Mouse (Mus musculus) neural tube, embryonic 15.5 days (tissue): ENCODE measurements around the gene Gm10295. TPM values are rescaled to one million over a fixed set of nuclear protein-coding genes. Genes with fewer than 3 reads are reported as not detected.

Experiments
- ATAC-seq: fragments of 200-750 bp; cut with Nextera tagmentation; 2 replicates; pipeline ENCODE4 v1.8.0; 2017; ENCODE audit warnings: mild to moderate bottlenecking, moderate TSS enrichment, moderate library complexity; ENCODE audit not compliant: low FRiP score
- H3K27ac ChIP-seq: fragments of 300-500 bp; sonication (generic); replicated peaks from 2 replicates; pipeline ENCODE4 v1.5.1; 2015; ENCODE audit warnings: mild to moderate bottlenecking, inconsistent platforms
- H3K27me3 ChIP-seq: fragments of 300-500 bp; sonication (generic); replicated peaks from 2 replicates; pipeline ENCODE4 v1.6.1; 2015; ENCODE audit warnings: inconsistent platforms
- H3K36me3 ChIP-seq: fragments of 300-500 bp; sonication (generic); 2 replicates; pipeline ENCODE4 v1.6.1; 2015; ENCODE audit warnings: inconsistent platforms
- H3K4me1 ChIP-seq: fragments of 300-500 bp; sonication (generic); 2 replicates; pipeline ENCODE4 v1.6.1; 2015; ENCODE audit warnings: inconsistent platforms
- H3K4me2 ChIP-seq: fragments of 300-500 bp; sonication (generic); 2 replicates; pipeline ENCODE4 v1.6.1; 2015; ENCODE audit warnings: inconsistent platforms, mild to moderate bottlenecking, moderate library complexity
- H3K4me3 ChIP-seq: fragments of 300-500 bp; sonication (generic); replicated peaks from 2 replicates; pipeline ENCODE4 v1.5.1; 2015; ENCODE audit warnings: mild to moderate bottlenecking, inconsistent platforms
- H3K9ac ChIP-seq: fragments of 300-500 bp; sonication (generic); replicated peaks from 2 replicates; pipeline ENCODE4 v1.6.1; 2015; ENCODE audit warnings: mild to moderate bottlenecking, inconsistent platforms
- H3K9me3 ChIP-seq: fragments of 300-500 bp; sonication (generic); replicated peaks from 2 replicates; pipeline ENCODE4 v1.6.1; 2016; ENCODE audit warnings: inconsistent platforms
- WGBS: fragments of 180-500 bp; shearing (Covaris S2); methylation state at CpG from one replicate; pipeline ENCODE4 v1.1.7; 2015; ENCODE audit warnings: mixed read lengths; 5-methylcytosine and 5-hydroxymethylcytosine counted together
- polyA plus RNA-seq: library from polyadenylated mRNA; unstranded; fragments of >200 nt; fragmentation: Nextera tagmentation; extraction: Ambion mirVana; gene quantifications from 2 replicates; pipeline ENCODE4 v1.2.1, GENCODE M21; 2015

The Gm10295 gene
- not detected in 2 replicates for polyA plus RNA-seq

GRCm38 (mm10) chr7:71351364-71351763, at the start of gene Gm10295:
Gm10295 (minus strand) TSS chr7:71351485.
- WGBS, result 9% methylated on average over 11 of the region's 11 CpGs
- no peaks in the 10 kb centered on the region for H3K27me3 ChIP-seq
- no peaks in the 10 kb centered on the region for H3K9me3 ChIP-seq
- H3K4me3 ChIP-seq, result no peak within 1 kb of the TSS
- ATAC-seq, result no peak
- 0 out of 2 replicates have a peak within 1 kb of the TSS, but pooled peaks have one; percentile 5 for H3K9ac ChIP-seq
- H3K27ac ChIP-seq, result no peak within 1 kb of the TSS
- peak within 1 kb of the TSS; percentile 44 for H3K4me2 ChIP-seq
- H3K4me1 ChIP-seq, result peaks cover 13% of the 10 kb centered on the region
- H3K36me3 ChIP-seq, result no peaks in the 10 kb centered on the region

DNA sequence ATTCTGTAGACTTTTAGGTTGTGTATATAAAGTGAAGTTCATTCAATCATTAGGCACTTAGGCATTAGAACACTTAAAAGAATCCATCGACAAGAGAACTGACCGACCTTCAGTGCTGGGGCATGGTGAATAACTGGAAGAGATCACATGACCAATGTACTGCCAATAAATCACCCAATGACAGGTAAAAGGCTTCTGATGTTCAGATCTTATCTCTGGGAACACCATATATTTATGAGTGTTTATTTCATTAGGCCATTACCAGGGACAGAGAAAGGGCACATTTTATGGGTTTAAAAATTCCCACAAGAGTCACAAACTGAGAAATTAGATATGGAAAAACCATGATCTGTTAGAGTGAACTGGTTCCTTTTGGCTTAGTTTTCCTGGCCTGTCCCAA, 49.7 kb upstream of the Gm10295 start:
- Histone ChIP-seq H3K36me3 (no peaks in the 10 kb centered on the region), H3K9me3 (no peaks in the 10 kb centered on the region), H3K27ac (no peak overlapping the region), H3K9ac (no peak overlapping the region), H3K4me2 (no peak overlapping the region), H3K4me3 (no peak overlapping the region), H3K27me3 (no peaks in the 10 kb centered on the region), H3K4me1 (no peaks in the 10 kb centered on the region)
- WGBS, result 77% methylated on average over 2 of the region's 2 CpGs
- no peak for ATAC-seq

DNA sequence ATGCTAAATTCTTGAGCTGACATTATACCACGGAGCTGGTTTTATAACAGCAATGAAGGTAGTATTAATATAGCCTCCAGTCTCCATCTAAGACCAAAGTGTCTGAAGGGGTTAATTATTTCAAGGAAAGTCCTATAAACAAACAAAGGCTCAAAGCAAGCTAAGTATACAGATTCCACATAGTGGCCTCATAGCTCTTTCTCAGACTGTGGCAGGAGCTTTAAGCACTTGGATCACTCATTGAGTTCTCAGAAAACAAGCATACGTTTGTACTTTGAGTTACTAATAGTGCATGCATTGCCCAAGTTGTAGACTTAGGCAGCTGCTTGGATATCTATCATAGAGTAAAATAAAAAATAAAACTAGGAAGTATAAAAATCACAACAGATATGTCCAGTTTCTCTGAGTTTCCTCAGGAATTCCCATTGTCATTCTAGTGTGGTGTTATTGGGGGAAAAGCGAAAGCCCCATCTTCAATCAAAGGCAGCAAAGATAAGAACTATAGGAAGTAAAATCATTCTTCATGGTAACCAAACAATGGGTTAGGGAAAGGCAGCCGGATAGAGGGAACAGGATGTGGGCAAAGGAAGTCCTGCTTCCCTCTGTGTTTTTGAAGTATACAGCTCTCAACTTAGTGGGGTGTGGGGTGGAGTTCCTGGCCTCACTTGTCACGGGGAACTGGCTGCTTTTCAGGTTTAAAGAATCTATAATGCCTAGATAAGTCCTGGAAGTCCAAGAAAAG, 48.8 kb upstream of the Gm10295 start:
- Histone ChIP-seq H3K36me3 (no peaks in the 10 kb centered on the region), H3K27me3 (no peaks in the 10 kb centered on the region), H3K9me3 (no peaks in the 10 kb centered on the region), H3K27ac (no peak overlapping the region), H3K4me3 (no peak overlapping the region), H3K9ac (no peak overlapping the region), H3K4me2 (no peak overlapping the region), H3K4me1 (no peaks in the 10 kb centered on the region)
- WGBS, result 79% methylated on average over 5 of the region's 5 CpGs
- no peak for ATAC-seq

DNA sequence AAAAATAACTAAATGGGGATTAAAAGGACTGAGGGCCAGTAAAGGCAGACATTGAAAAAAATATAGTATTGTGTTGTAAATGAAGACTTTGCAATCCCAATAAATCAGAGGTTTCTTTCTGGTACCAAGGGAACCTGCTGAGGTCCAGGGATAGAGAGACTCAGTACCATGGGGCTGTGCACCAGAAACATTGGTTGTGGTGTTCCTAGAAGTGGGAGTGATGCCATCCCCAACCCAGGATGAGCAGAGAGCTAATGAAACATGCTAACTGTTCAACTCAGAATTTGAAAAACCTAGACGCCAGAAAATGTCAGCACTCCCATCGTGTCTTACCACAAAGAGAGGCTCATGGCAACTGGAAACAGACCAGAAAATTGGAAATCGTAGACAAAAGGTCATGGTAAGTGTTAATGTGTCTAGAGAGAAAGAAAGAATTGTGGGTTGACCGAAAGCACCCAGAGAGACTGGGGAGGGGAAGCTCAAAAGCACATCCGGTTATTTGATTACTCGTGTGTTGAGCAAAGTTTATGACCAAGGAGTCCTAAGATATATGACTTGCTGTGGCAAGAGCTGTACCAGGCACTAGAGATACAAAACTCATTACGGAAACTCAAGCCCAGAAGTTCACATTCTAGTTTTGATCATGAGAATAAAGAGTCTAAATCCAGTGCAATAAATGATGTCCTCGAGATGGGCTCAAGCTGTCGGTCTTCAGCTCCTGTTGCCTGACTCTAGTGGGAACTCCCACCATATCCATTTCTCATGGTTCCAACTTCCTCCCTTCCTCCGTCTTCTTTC, 47.9 kb upstream of the Gm10295 start:
- no peaks in the 10 kb centered on the region for H3K27me3 ChIP-seq
- no peak overlapping the region for H3K27ac ChIP-seq
- no peaks in the 10 kb centered on the region for H3K4me1 ChIP-seq
- 43% methylated on average over 10 of the region's 10 CpGs for WGBS
- no peak overlapping the region for H3K4me3 ChIP-seq
- no peaks in the 10 kb centered on the region for H3K9me3 ChIP-seq
- no peak overlapping the region for H3K9ac ChIP-seq
- H3K4me2 ChIP-seq, result no peak overlapping the region
- no peaks in the 10 kb centered on the region for H3K36me3 ChIP-seq
- ATAC-seq, result no peak

GRCm38 (mm10) chr7:71398389-71398788, 47.1 kb upstream of the Gm10295 start:
- H3K27ac ChIP-seq, result no peak overlapping the region
- H3K4me2 ChIP-seq, result no peak overlapping the region
- H3K9ac ChIP-seq, result no peak overlapping the region
- H3K4me3 ChIP-seq, result no peak overlapping the region
- no peaks in the 10 kb centered on the region for H3K36me3 ChIP-seq
- no peak for ATAC-seq
- H3K4me1 ChIP-seq, result no peaks in the 10 kb centered on the region
- no peaks in the 10 kb centered on the region for H3K27me3 ChIP-seq
- no peaks in the 10 kb centered on the region for H3K9me3 ChIP-seq
- WGBS, result 81% methylated on average over 1 of the region's 1 CpGs

DNA sequence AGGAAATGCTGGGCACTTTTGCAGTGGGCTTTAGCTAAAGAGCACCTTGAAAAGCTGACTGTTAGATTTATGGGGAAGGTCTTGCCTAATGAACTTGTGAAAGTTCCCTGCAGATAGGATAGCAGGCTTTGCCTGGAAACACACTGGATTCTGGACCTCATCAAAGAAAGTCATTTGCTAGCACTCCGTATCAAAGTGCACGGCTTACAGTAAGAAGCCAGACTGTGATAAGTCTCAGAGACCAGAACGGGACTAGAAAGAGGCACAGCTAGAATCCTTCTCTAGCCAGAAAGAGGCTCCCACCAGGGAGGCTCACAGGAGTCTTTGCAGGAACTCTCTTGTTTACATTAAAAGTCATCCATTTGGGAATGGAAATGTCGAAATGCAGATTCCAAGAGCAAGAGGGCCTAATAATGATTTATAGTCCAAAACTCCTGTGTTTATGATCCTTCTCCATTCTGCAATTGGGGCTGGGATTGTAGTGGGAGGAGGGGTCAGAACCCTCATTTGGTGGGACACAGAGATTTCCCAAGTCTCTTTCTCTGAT, 41.6 kb upstream of the Gm10295 start:
- Histone ChIP-seq H3K4me1 (no peaks in the 10 kb centered on the region), H3K9ac (no peak overlapping the region), H3K27me3 (no peaks in the 10 kb centered on the region), H3K36me3 (no peaks in the 10 kb centered on the region), H3K4me3 (no peak overlapping the region), H3K4me2 (no peak overlapping the region), H3K27ac (no peak overlapping the region), H3K9me3 (no peaks in the 10 kb centered on the region)
- WGBS, result 27% methylated on average over 4 of the region's 4 CpGs
- no peak for ATAC-seq

- 78% methylated on average over 5 of the region's 5 CpGs for WGBS
- no peak overlapping the region for H3K27ac ChIP-seq
- no peaks in the 10 kb centered on the region for H3K9me3 ChIP-seq
- H3K27me3 ChIP-seq, result no peaks in the 10 kb centered on the region; the same call in 1 of the 2 replicates
- H3K4me3 ChIP-seq, result no peak overlapping the region
- ATAC-seq, result no peak
- H3K9ac ChIP-seq, result no peak overlapping the region
- no peaks in the 10 kb centered on the region for H3K4me1 ChIP-seq
- H3K36me3 ChIP-seq, result no peaks in the 10 kb centered on the region
- no peak overlapping the region for H3K4me2 ChIP-seq
Measured at GRCm38 (mm10) chr7:71391333-71391732, 40.0 kb upstream of the Gm10295 start.

- Histone ChIP-seq H3K27ac (no peak overlapping the region), H3K9ac (no peak overlapping the region), H3K4me3 (no peak overlapping the region), H3K4me2 (no peak overlapping the region), H3K4me1 (peaks cover 4% of the 10 kb centered on the region; the same call in 1 of the 2 replicates), H3K9me3 (no peaks in the 10 kb centered on the region), H3K27me3 (no peaks in the 10 kb centered on the region; the same call in 1 of the 2 replicates), H3K36me3 (no peaks in the 10 kb centered on the region)
- no peak for ATAC-seq
- WGBS, result 87% methylated on average over 2 of the region's 2 CpGs
Measured at GRCm38 (mm10) chr7:71390291-71390690, 39.0 kb upstream of the Gm10295 start.

DNA sequence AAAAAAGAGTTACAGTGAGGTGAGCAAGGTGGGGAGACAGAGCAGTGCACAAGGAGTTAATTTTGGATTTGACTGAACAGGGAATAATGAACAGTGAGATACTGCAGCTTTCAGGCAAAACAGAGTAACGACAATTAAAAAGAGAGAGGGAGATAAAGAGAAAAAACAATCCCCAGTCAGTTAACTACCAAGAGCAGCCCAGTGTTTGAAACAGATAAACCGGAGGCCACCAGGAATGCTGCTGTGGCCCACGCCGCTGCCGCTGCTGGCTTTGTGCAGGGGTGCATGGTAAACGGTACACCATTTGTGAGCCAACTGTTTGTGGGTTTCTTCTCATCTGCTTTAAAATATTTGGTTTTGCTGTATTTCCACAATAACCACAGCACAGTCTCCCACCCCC, 34.8 kb upstream of the Gm10295 start:
- 14% methylated on average over 6 of the region's 6 CpGs for WGBS

DNA sequence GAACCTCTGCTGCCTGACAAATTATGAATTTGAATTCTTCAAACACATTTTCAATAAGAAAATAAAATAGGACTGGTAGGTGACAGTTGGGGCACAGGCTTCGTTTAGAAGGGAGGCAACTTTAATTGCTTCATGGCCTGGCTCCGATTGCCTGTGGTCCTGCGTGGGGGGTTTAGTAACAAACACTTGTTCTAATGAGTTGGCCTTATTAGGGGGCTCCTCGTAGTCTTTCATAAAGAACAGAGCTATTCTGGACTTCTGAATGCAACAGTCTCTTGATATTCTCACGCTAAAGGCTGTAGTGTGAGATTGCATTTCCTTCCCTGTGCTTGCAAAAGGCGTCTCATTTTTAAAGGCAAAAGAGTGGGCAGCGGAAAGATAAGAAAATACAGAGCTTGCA, 33.6 kb upstream of the Gm10295 start:
- WGBS, result 26% methylated on average over 7 of the region's 7 CpGs

More for the DNA sequence above, 34.8 kb upstream of the Gm10295 start:
- Histone ChIP-seq H3K4me2 (no peak overlapping the region), H3K9ac (no peak overlapping the region), H3K27ac (no peak overlapping the region), H3K4me1 (peaks cover 26% of the 10 kb centered on the region), H3K4me3 (no peak overlapping the region), H3K9me3 (no peaks in the 10 kb centered on the region), H3K36me3 (no peaks in the 10 kb centered on the region), H3K27me3 (no peaks in the 10 kb centered on the region; the same call in 1 of the 2 replicates)
- no peak for ATAC-seq

DNA sequence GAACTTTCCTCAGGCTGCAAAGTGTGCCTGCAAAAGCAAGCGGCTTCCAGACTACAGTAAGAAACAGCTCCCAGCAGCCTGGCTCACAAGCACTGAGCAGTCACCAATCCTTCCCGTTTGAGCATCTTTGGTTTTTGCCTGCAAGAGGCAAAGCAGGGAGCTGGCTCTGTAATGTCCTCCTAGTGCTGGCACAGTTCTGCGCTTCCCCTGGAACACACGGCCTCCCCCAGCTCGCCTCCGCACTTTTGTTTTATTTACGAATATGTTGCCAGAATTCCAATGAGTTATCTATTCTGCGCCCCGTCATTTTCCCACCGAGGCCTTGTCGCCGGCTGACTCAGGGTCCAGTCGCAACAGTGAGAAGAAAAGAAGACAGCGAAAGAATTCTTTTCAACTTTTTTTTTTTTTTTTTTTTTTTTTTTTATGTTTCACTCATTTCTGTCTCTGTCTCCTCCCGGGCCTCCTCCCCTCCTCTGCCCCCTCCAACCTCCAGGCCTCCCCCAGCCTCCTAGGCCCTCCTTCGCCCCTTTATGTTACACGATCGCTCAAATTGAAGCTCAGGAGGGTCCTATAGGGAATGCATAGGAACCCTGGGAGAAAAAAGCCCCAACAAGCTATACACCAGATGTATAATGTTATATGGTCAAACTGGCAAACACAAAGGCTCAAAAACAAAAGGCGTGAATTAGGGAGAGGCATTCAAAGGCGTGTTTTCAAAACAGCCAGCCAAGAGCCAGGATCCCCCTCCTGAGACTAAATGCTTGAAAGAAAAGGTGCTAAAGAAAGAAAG, 32.3 kb upstream of the Gm10295 start:
- peaks cover 31% of the 10 kb centered on the region for H3K4me1 ChIP-seq
- H3K4me2 ChIP-seq, result peak overlapping the region; percentile 35
- peaks cover 3% of the 10 kb centered on the region; the same call in 1 of the 2 replicates for H3K27me3 ChIP-seq
- WGBS, result 15% methylated on average over 20 of the region's 20 CpGs
- no peaks in the 10 kb centered on the region for H3K9me3 ChIP-seq
- no peak overlapping the region for H3K9ac ChIP-seq
- ATAC-seq, result peak; percentile 90
- peak overlapping the region; percentile 72 for H3K27ac ChIP-seq
- H3K4me3 ChIP-seq, result no peak overlapping the region
- H3K36me3 ChIP-seq, result no peaks in the 10 kb centered on the region

More for the DNA sequence above, 33.6 kb upstream of the Gm10295 start:
- peaks cover 3% of the 10 kb centered on the region; the same call in 1 of the 2 replicates for H3K27me3 ChIP-seq
- H3K4me1 ChIP-seq, result peaks cover 31% of the 10 kb centered on the region
- no peak for ATAC-seq
- H3K9ac ChIP-seq, result no peak overlapping the region
- H3K4me2 ChIP-seq, result no peak overlapping the region
- no peak overlapping the region for H3K4me3 ChIP-seq
- H3K9me3 ChIP-seq, result no peaks in the 10 kb centered on the region
- H3K36me3 ChIP-seq, result no peaks in the 10 kb centered on the region
- H3K27ac ChIP-seq, result no peak overlapping the region
